Mouse (Mus musculus): ENCODE results near the gene Ugt2b37. TPM values are rescaled to one million over a fixed set of nuclear protein-coding genes. Genes with fewer than 3 reads are reported as not detected.
"Not testable (repeated sequence)": the region's sequence is repeated elsewhere in the genome, so short reads cannot be mapped to it uniquely, and the experiment has no call there.

Gene Ugt2b37
- not detected for total RNA-seq (2021)
- long read RNA-seq, experiment 1: 0 reads
- long read RNA-seq, experiment 2: 0 reads

- intact Hi-C loops (cut with DNase I; ENCODE audit: low total_unique reads); DNase-seq: not testable (repeated sequence)
Measured at GRCm38 (mm10) chr5:87254676-87255075, at the start of gene Ugt2b37. TSS of gene Ugt2b37 (minus strand) at chr5:87254804.

- intact Hi-C loops (cut with DNase I; ENCODE audit: low total_unique reads); DNase-seq: not testable (repeated sequence)
Measured at GRCm38 (mm10) chr5:87286180-87286579, 31.6 kb upstream of the Ugt2b37 start.

DNA sequence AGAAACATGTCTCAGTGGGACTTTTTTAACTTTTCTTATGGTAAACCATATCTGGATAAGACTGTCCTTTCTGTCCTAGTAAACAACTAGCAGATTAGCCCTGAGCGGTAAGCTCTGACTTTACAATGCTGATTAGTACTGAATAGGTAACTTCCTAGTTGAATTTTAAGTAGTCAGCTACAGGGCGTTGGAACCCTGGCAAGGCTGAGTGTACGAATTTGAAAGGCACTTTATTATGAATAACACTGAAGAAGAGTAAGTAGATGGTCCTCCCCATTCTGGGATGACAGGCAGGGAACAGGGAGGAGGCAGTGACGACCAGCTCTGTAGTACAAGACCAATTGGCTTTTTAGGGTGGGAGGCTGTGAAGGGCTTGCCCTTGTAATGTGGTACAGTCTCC, 21.4 kb upstream of the Ugt2b37 start:
- intact Hi-C loops (cut with DNase I; ENCODE audit: low total_unique reads); DNase-seq: not testable (repeated sequence)

- DNase-seq: no peak
- intact Hi-C loops (cut with DNase I; ENCODE audit: low total_unique reads): no loop called here
Measured at GRCm38 (mm10) chr5:87275581-87275980, 21.0 kb upstream of the Ugt2b37 start.

- intact Hi-C loops (cut with DNase I; ENCODE audit: low total_unique reads): no loop called here
Measured at GRCm38 (mm10) chr5:87255831-87256230, 1.2 kb upstream of the Ugt2b37 start.

DNA sequence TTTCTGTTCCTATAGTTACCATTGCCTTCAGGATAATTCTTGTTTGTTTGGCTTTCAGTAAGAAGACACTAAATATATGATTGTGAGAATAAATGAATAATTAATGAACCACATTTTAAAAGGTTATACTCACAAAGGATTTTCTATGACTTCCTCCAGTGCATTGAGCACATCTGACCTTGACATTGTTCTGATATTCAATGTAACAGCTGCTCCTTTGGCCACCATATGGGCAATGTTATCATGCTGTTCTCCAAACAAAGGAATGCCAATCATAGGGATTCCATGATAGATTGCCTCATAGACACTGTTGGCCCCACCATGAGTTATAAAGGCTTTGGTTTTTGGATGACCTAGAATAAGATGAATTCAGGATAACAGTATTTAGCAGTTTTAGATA, 12.5 kb downstream of the Ugt2b37 start:
- intact Hi-C loops (cut with DNase I; ENCODE audit: low total_unique reads); DNase-seq: not testable (repeated sequence)

More at GRCm38 (mm10) chr5:87255831-87256230, 1.2 kb upstream of the Ugt2b37 start:
- no peak for DNase-seq

GRCm38 (mm10) chr5:87196430-87196829, 58.2 kb downstream of the Ugt2b37 start:
- intact Hi-C loops (cut with DNase I; ENCODE audit: low total_unique reads); DNase-seq: not testable (repeated sequence)

Other genes starting within 250 kb of the Ugt2b37 start
- not detected for gene Ugt2b36, start 162.2 kb downstream of the Ugt2b37 start, total RNA-seq (2021)
- not detected for gene Ugt2b5, start 114.5 kb downstream of the Ugt2b37 start, total RNA-seq (2021)
- not detected for gene Ugt2a3, start 82.4 kb upstream of the Ugt2b37 start, total RNA-seq (2021)
- gene Ugt2b38, start 169.4 kb upstream of the Ugt2b37 start, total RNA-seq (2021): not detected
- not detected for gene Ugt2a2, start 227.5 kb upstream of the Ugt2b37 start, total RNA-seq (2021)
- not detected for gene Gm43638, start 232.0 kb upstream of the Ugt2b37 start, total RNA-seq (2021)
- not detected for gene Ugt2a1, start 236.1 kb upstream of the Ugt2b37 start, total RNA-seq (2021)